Comparison of ENCODE assay signal across 11 mouse cellular contexts in genomic region chr6:72112575-72112974, GRCm38 (mm10). TPM values are rescaled to one million over a fixed set of nuclear protein-coding genes. Genes with fewer than 3 reads are reported as not detected.
DNase-seq lines count a peak whose midpoint lies in the region; ATAC-seq and TF ChIP-seq lines count a peak whose summit lies in the region.
"Had no signal": no experiment of that assay in that cellular context is flagged by ENCODE, and none has a peak within 500 bp of the region (broad histone marks: within the 10 kb centered on the region; RNA-seq: fewer than 3 reads in every experiment).

No protein-coding gene starts in this region.

- no peak for TF ChIP-seq CTCF in midbrain, postnatal 0 days (IDR thresholded peaks at IDR 0.05)

- ATAC-seq in frontal cortex, adult (ENCODE audit: low TSS enrichment): peak; percentile 71
- no peak for ATAC-seq in liver, embryonic 13.5 days (ENCODE audit: low read depth)
- no peak for ATAC-seq in midbrain, postnatal 0 days (ENCODE audit: low FRiP score)
- ATAC-seq: midbrain, embryonic 15.5 days had no signal

- no peak overlapping the region for H3K4me3 ChIP-seq in embryonic facial prominence, embryonic 10.5 days
- H3K4me3 ChIP-seq in liver, embryonic 13.5 days (replicated peaks): no peak overlapping the region
- no peak overlapping the region for H3K4me3 ChIP-seq in forebrain, embryonic 10.5 days
- no peak overlapping the region for H3K4me3 ChIP-seq in midbrain, postnatal 0 days (ENCODE audit: low read depth, low read length)
- H3K4me3 ChIP-seq: hindbrain, embryonic 10.5 days; midbrain, embryonic 15.5 days had no signal

- WGBS in embryonic facial prominence, embryonic 10.5 days: 34% methylated on average over 6 of the region's 6 CpGs
- 79% methylated on average over 6 of the region's 6 CpGs for WGBS in liver, embryonic 13.5 days (ENCODE audit: insufficient replicate concordance)
- WGBS in forebrain, embryonic 10.5 days: 54% methylated on average over 6 of the region's 6 CpGs
- 56% methylated on average over 6 of the region's 6 CpGs for WGBS in midbrain, postnatal 0 days

- no peak overlapping the region; the same call in 1 of the 2 replicates for H3K27ac ChIP-seq in embryonic facial prominence, embryonic 10.5 days (replicated peaks)
- peak overlapping the region; percentile 34; the same call in 1 of the 2 replicates for H3K27ac ChIP-seq in liver, embryonic 13.5 days
- no peak overlapping the region for H3K27ac ChIP-seq in forebrain, embryonic 10.5 days
- no peak overlapping the region for H3K27ac ChIP-seq in midbrain, postnatal 0 days (ENCODE audit: low read depth, low read length)
- H3K27ac ChIP-seq: hindbrain, embryonic 10.5 days; midbrain, embryonic 15.5 days had no signal

- no peak overlapping the region for H3K4me2 ChIP-seq in liver, embryonic 13.5 days
- no peak overlapping the region for H3K4me2 ChIP-seq in midbrain, postnatal 0 days (ENCODE audit: low read depth, low read length, poor library complexity, severe bottlenecking)
- H3K4me2 ChIP-seq: midbrain, embryonic 15.5 days had no signal

- DNase-seq in frontal cortex, postnatal 10 days (ENCODE audit: low spot score in 2 of 2): no peak
- peak; percentile 56 to 69 for DNase-seq in left cerebral cortex, adult 18-20 months (ENCODE audit: low spot score in 2 of 2)
- DNase-seq in left cerebral cortex, postnatal 14 days (ENCODE audit: low spot score in 2 of 2): no peak
- peak; percentile 51 for DNase-seq in embryonic facial prominence, embryonic 10.5 days (ENCODE audit: low spot score)
- no peak for DNase-seq in liver, embryonic 13.5 days
- no peak for DNase-seq in forebrain, embryonic 10.5 days (ENCODE audit: extremely low spot score, low spot score)
- DNase-seq in midbrain, postnatal 0 days (ENCODE audit: low spot score): no peak
- DNase-seq: cerebellum, adult 9-11 months had no signal

- H3K27me3 ChIP-seq in embryonic facial prominence, embryonic 10.5 days (replicated peaks; ENCODE audit: low read depth, poor library complexity, severe bottlenecking): no peaks in the 10 kb centered on the region
- no peaks in the 10 kb centered on the region for H3K27me3 ChIP-seq in liver, embryonic 13.5 days
- no peaks in the 10 kb centered on the region for H3K27me3 ChIP-seq in forebrain, embryonic 10.5 days (ENCODE audit: poor library complexity, severe bottlenecking)
- no peaks in the 10 kb centered on the region for H3K27me3 ChIP-seq in midbrain, postnatal 0 days (ENCODE audit: insufficient read depth, low read length)
- H3K27me3 ChIP-seq: midbrain, embryonic 15.5 days had no signal

- H3K9me3 ChIP-seq in embryonic facial prominence, embryonic 10.5 days: no peaks in the 10 kb centered on the region
- no peaks in the 10 kb centered on the region for H3K9me3 ChIP-seq in liver, embryonic 13.5 days (replicated peaks)
- H3K9me3 ChIP-seq in forebrain, embryonic 10.5 days: no peaks in the 10 kb centered on the region
- no peaks in the 10 kb centered on the region for H3K9me3 ChIP-seq in midbrain, postnatal 0 days (ENCODE audit: low read length)
- H3K9me3 ChIP-seq: hindbrain, embryonic 10.5 days; midbrain, embryonic 15.5 days had no signal

- intact Hi-C loops in left cerebral cortex, postnatal 14 days (cut with DNase I): no loop called here

- no peak overlapping the region for H3K9ac ChIP-seq in liver, embryonic 13.5 days
- no peak overlapping the region for H3K9ac ChIP-seq in midbrain, postnatal 0 days (replicated peaks; ENCODE audit: low read length, poor library complexity, severe bottlenecking)
- H3K9ac ChIP-seq: midbrain, embryonic 15.5 days had no signal

- no peaks in the 10 kb centered on the region for H3K36me3 ChIP-seq in embryonic facial prominence, embryonic 10.5 days (replicated peaks)
- peaks cover 46% of the 10 kb centered on the region for H3K36me3 ChIP-seq in liver, embryonic 13.5 days
- no peaks in the 10 kb centered on the region for H3K36me3 ChIP-seq in forebrain, embryonic 10.5 days (replicated peaks)
- H3K36me3 ChIP-seq in midbrain, postnatal 0 days (ENCODE audit: insufficient read depth, low read length): no peaks in the 10 kb centered on the region
- H3K36me3 ChIP-seq: hindbrain, embryonic 10.5 days; midbrain, embryonic 15.5 days had no signal

- H3K4me1 ChIP-seq in embryonic facial prominence, embryonic 10.5 days: peaks cover 20% of the 10 kb centered on the region
- peaks cover 95% of the 10 kb centered on the region for H3K4me1 ChIP-seq in liver, embryonic 13.5 days (replicated peaks)
- H3K4me1 ChIP-seq in forebrain, embryonic 10.5 days: peaks cover 29% of the 10 kb centered on the region
- 0 out of 2 replicates have a peak, but pooled peaks cover 3% of the 10 kb centered on the region for H3K4me1 ChIP-seq in midbrain, postnatal 0 days (ENCODE audit: insufficient read depth, low read length)

RNA-seq across cellular contexts. Expression of gene St3gal5, which starts 15.2 kb away (rescaled TPM):
- 100 to 1,000 TPM; 166 to 175 TPM for total RNA-seq in left cerebral cortex, adult 18-20 months (2021)
- 100 to 1,000 TPM; 136 to 139 TPM for total RNA-seq in left cerebral cortex, postnatal 14 days (2021)
- polyA plus RNA-seq in embryonic facial prominence, embryonic 10.5 days (2016; fragmentation: Nextera tagmentation; extraction: Ambion mirVana): 32.2 and 32.6 TPM in 2 replicates
- 179 and 192 TPM in 2 replicates for polyA plus RNA-seq in liver, embryonic 13.5 days (2015; fragmentation: Nextera tagmentation; extraction: Ambion mirVana)
- polyA plus RNA-seq in forebrain, embryonic 10.5 days (2016; fragmentation: Nextera tagmentation; extraction: Ambion mirVana): 36.9 and 38.9 TPM in 2 replicates
- total RNA-seq in midbrain, postnatal 0 days (2014; rRNA removed): 16.0 and 24.0 TPM in 2 replicates
- 46.4 and 51.9 TPM in 2 replicates for polyA plus RNA-seq in midbrain, postnatal 0 days (2015; fragmentation: Nextera tagmentation; extraction: Ambion mirVana)

Comparison
In these comparisons a context has a peak if more than half of its experiments do, and no peak if none do; other contexts are left out.
1. DNase-seq: peak in left cerebral cortex, adult 18-20 months (2 of 2) and embryonic facial prominence, embryonic 10.5 days (single experiment); none in frontal cortex, postnatal 10 days (0 of 2), left cerebral cortex, postnatal 14 days (0 of 2), liver, embryonic 13.5 days (single experiment), forebrain, embryonic 10.5 days (single experiment) and midbrain, postnatal 0 days (single experiment).